Mouse (Mus musculus) stomach, embryonic 14.5 days (tissue): ENCODE results near the gene Bicral. TPM values are rescaled to one million over a fixed set of nuclear protein-coding genes. Genes with fewer than 3 reads are reported as not detected.

ENCODE experiments used
- ATAC-seq: fragments of 200-750 bp; cut with Nextera tagmentation; 2 replicates; pipeline ENCODE4 v1.8.0; 2017; ENCODE audit warnings: low read depth, moderate TSS enrichment; ENCODE audit not compliant: insufficient number of reproducible peaks, insufficient read depth, low FRiP score
- H3K27ac ChIP-seq: fragments of 300-500 bp; sonication (generic); 2 replicates; pipeline ENCODE4 v1.5.1; 2014; ENCODE audit warnings: mild to moderate bottlenecking, low read length, moderate library complexity, mixed read lengths
- H3K27me3 ChIP-seq: fragments of 300-500 bp; sonication (generic); 2 replicates; pipeline ENCODE4 v1.6.1; 2014; ENCODE audit warnings: low read length, control low read depth, mixed read lengths; ENCODE audit not compliant: control insufficient read depth, insufficient read depth
- H3K36me3 ChIP-seq: fragments of 300-500 bp; sonication (generic); 2 replicates; pipeline ENCODE4 v1.6.1; 2014; ENCODE audit warnings: mild to moderate bottlenecking, control low read depth, low read length, moderate library complexity, mixed read lengths; ENCODE audit not compliant: control insufficient read depth, insufficient read depth
- H3K4me1 ChIP-seq: fragments of 300-500 bp; sonication (generic); 2 replicates; pipeline ENCODE4 v1.6.1; 2014; ENCODE audit warnings: low read length, control low read depth, mixed read lengths; ENCODE audit not compliant: control insufficient read depth, insufficient read depth
- H3K4me2 ChIP-seq: fragments of 300-500 bp; sonication (generic); replicated peaks from 2 replicates; pipeline ENCODE4 v1.6.1; 2014; ENCODE audit warnings: low read depth, low read length, control low read depth
- H3K4me3 ChIP-seq: fragments of 300-500 bp; sonication (generic); 2 replicates; pipeline ENCODE4 v1.5.1; 2014; ENCODE audit warnings: low read depth, low read length, control low read depth
- H3K9ac ChIP-seq: fragments of 300-500 bp; sonication (generic); replicated peaks from 2 replicates; pipeline ENCODE4 v1.6.1; 2014; ENCODE audit warnings: low read depth, mild to moderate bottlenecking, control low read depth, low read length, moderate library complexity, mixed read lengths
- H3K9me3 ChIP-seq: fragments of 300-500 bp; sonication (generic); 2 replicates; pipeline ENCODE4 v1.6.1; 2016; ENCODE audit warnings: low read depth, low read length, control low read depth; ENCODE audit not compliant: control insufficient read depth
- WGBS: fragments of 180-500 bp; shearing (Covaris S2); extraction: QIAGEN DNeasy Blood & Tissue Kit; methylation state at CpG from one replicate; pipeline ENCODE4 v1.1.7; 2014; 5-methylcytosine and 5-hydroxymethylcytosine counted together
- polyA plus RNA-seq: library from polyadenylated mRNA; unstranded; fragments of >200 nt; fragmentation: Nextera tagmentation; extraction: Ambion mirVana; gene quantifications from 2 replicates; pipeline ENCODE4 v1.2.1, GENCODE M21; 2014

Gene Bicral
- polyA plus RNA-seq, 1 experiment from 2014 or later = 6.6 TPM

DNA sequence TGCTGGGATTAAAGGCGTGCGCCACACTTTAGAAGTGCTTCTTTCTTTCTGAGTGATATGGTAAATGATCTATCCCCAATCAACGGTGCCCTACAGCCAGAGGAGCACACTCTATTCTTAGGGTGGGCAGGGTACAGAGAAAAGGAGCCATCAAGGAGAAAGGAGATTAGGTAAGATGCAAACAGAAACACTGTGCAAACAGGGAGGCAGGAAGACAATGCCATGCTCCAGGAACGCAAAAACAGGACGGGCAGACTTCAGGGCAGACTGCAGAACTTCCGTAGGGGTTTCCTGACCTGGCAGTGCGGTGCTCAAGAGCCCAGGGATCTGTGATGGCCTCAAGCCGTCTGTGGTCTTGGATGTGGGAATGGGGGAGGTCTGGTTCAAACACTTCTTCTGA is 44.6 kb downstream of the Bicral start:
- Histone ChIP-seq H3K4me3 (no peak overlapping the region), H3K4me1 (no peaks in the 10 kb centered on the region), H3K4me2 (no peak overlapping the region), H3K9ac (no peak overlapping the region), H3K27ac (no peak overlapping the region), H3K36me3 (peaks cover 16% of the 10 kb centered on the region), H3K27me3 (no peaks in the 10 kb centered on the region), H3K9me3 (no peaks in the 10 kb centered on the region)
- no peak for ATAC-seq
- WGBS = 77% methylated on average over 8 of the region's 8 CpGs

DNA sequence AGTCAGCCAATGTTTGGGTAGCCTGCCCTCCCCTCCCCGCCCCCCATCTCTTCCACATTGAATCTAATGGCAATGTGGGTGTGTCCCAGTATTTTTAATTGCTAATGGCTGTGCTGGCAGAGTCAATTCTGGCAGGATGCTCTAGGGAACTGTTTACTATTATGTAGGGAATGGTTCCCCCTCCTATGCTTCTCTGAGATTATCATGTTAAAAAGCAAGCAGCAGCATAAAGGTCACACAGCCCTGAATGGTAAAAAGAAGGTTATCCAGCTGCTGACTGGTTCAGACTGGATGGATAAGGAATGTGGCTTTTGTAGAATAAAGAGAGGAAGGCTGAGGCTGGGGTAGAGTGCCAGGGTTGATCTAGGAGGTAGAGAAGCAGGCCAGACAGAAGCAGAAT is 45.8 kb downstream of the Bicral start:
- no peak for ATAC-seq

DNA sequence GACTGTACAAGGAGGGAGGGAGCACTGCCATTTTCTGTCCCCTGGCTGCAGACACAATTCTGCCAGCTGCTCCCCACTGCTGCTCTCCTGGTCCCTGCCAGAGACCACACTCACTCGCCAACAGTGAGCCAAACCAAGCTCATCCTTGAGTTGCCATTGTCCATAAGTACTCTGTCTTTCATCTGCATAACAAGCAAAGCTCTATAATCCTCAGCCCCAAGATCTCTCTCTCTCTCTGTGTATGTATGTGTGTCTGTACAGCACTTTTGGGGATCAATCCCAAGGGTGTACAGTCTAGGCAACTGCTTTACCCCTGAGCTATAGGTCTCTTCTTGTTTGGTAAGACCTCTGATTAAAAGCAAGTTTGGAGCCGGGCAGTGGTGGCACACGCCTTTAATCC is 47.6 kb downstream of the Bicral start:
- H3K9ac ChIP-seq = no peak overlapping the region
- no peaks in the 10 kb centered on the region for H3K27me3 ChIP-seq
- WGBS = 92% methylated on average over 3 of the region's 3 CpGs
- no peaks in the 10 kb centered on the region for H3K9me3 ChIP-seq
- ATAC-seq = no peak
- no peak overlapping the region for H3K4me3 ChIP-seq
- H3K4me1 ChIP-seq = no peaks in the 10 kb centered on the region
- H3K4me2 ChIP-seq = no peak overlapping the region
- H3K36me3 ChIP-seq = peaks cover 36% of the 10 kb centered on the region
- H3K27ac ChIP-seq = no peak overlapping the region

More for the DNA sequence above, 45.8 kb downstream of the Bicral start:
- Histone ChIP-seq H3K9ac (no peak overlapping the region), H3K36me3 (peaks cover 24% of the 10 kb centered on the region), H3K27me3 (no peaks in the 10 kb centered on the region), H3K4me2 (no peak overlapping the region), H3K27ac (no peak overlapping the region), H3K9me3 (no peaks in the 10 kb centered on the region), H3K4me3 (no peak overlapping the region), H3K4me1 (no peaks in the 10 kb centered on the region)
- 88% methylated on average over 1 of the region's 1 CpGs for WGBS

DNA sequence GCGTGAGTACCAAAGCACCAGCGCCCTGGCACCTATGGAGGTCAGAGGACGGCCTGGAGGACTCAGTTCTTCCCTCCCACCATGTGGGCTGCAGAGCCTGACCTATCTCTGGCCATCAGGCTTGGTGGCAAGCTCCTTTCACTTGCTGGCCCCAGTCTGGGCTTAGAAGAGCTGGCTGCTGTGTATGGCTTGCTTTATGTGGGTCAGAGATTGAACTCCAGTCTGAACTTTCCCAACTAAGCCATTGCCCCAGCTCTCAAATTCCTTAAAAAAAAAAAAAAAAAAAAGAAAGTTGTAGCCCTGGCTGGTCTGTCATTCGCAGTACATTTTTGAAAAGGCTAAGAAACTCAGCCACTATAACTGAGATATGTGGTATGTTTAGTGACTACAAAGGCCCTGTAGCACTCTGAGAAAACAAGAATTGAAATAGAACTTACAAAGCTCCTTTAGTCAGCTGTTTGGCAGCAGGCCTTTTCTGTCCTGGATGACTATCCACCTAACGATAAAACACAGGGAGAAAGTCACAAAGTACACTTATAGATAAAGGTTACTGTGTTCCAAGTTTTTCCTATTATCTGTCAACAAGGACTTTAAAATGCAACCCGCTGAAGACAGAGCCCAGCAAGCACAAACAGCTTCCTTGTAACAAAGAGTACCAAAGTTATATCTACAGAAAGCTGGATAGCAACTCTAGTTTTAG is 49.0 kb downstream of the Bicral start:
- Histone ChIP-seq H3K27ac (no peak overlapping the region), H3K27me3 (no peaks in the 10 kb centered on the region), H3K4me3 (no peak overlapping the region), H3K9ac (no peak overlapping the region), H3K36me3 (peaks cover 36% of the 10 kb centered on the region), H3K4me2 (no peak overlapping the region), H3K9me3 (no peaks in the 10 kb centered on the region), H3K4me1 (no peaks in the 10 kb centered on the region)
- ATAC-seq = no peak
- 86% methylated on average over 6 of the region's 6 CpGs for WGBS

DNA sequence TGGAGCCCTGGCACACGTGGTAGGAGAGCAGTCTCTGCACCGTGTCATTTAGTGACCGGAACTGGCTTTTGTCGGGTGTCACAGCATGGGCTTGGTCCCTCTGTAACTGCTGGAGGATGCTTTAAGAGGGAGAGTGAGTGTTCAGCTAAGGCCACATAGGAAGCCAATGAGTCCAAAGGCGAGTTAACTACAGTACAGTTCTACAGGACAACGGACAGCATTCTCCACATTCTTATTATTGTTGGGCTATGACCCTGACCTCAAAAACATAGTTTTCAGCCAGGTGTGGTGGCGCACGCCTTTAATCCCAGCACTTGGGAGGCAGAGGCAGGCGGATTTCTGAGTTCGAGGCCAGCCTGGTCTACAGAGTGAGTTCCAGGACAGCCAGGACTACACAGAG is 49.9 kb downstream of the Bicral start:
- 87% methylated on average over 10 of the region's 10 CpGs for WGBS

DNA sequence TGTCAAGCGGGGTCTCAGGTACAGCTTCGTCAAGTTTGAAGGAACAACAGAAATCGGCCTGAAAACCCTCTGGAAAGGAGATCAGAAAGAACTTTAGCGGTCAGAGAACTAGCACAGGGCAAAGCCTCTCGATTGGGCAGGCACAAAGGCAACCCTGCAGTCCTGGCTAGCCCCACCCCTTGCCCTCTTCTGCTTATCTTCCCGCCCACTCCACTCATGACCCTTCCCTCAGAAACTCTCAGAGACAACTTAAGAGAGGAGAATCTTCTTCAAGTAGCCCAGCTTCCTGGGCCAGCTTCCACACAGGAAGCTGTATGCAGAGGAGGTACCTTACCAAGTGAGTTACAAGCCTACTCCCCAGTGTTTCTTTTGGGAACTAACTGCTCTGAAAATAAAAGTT is 56.5 kb downstream of the Bicral start:
- Histone ChIP-seq H3K9ac (no peak overlapping the region), H3K4me2 (no peak overlapping the region), H3K4me1 (no peaks in the 10 kb centered on the region), H3K27ac (no peak overlapping the region), H3K9me3 (no peaks in the 10 kb centered on the region), H3K27me3 (no peaks in the 10 kb centered on the region), H3K4me3 (no peak overlapping the region), H3K36me3 (peaks cover 26% of the 10 kb centered on the region)
- ATAC-seq = no peak
- WGBS = 85% methylated on average over 6 of the region's 6 CpGs

More for the DNA sequence above, 49.9 kb downstream of the Bicral start:
- no peaks in the 10 kb centered on the region for H3K27me3 ChIP-seq
- H3K4me2 ChIP-seq = no peak overlapping the region
- H3K36me3 ChIP-seq = peaks cover 36% of the 10 kb centered on the region
- no peak for ATAC-seq
- H3K4me1 ChIP-seq = no peaks in the 10 kb centered on the region
- H3K27ac ChIP-seq = no peak overlapping the region
- no peaks in the 10 kb centered on the region for H3K9me3 ChIP-seq
- no peak overlapping the region for H3K9ac ChIP-seq
- H3K4me3 ChIP-seq = no peak overlapping the region

DNA sequence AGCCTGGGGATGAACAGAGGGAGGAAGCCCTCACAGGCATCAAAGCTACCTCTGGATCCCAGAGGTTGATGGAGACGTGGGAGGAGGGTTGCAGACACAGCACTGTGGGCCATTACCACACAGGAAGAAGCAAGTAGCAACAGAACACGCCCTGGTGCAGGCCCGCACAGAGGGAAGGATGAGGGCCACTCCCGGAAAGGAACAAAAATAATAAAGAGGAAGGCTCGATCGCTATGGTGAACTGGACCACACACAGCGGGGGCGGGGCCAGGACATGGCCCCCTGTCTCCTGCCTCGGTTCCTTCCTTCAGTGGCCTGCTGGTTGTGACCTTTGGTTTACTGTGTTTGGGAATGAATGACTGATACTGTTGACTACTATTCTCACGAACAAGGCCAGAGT is 58.6 kb downstream of the Bicral start:
- Histone ChIP-seq H3K27ac (no peak overlapping the region), H3K9ac (no peak overlapping the region), H3K9me3 (no peaks in the 10 kb centered on the region), H3K27me3 (no peaks in the 10 kb centered on the region), H3K36me3 (peaks cover 21% of the 10 kb centered on the region), H3K4me2 (no peak overlapping the region), H3K4me3 (no peak overlapping the region), H3K4me1 (no peaks in the 10 kb centered on the region)
- 70% methylated on average over 10 of the region's 10 CpGs for WGBS
- no peak for ATAC-seq

DNA sequence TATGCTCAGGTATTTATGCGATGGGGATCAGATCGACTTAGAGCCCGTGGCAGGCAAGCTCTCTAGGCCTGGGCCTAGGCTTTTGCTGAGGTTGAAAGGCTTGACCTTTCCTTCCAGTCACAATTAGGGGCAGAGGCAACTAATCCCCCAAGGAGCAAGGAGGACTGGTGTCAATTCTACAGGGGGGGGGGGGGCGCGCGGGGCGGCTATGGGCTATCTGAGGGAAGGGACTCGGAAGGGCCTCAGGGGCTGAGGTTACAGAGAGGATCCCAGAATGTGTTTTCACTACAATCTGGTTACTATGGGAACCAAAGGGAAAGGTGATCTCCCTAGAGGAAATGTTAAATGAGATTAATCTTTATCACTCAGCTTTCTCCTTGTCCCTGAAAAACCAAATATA is 60.9 kb downstream of the Bicral start:
- 40% methylated on average over 8 of the region's 8 CpGs for WGBS

DNA sequence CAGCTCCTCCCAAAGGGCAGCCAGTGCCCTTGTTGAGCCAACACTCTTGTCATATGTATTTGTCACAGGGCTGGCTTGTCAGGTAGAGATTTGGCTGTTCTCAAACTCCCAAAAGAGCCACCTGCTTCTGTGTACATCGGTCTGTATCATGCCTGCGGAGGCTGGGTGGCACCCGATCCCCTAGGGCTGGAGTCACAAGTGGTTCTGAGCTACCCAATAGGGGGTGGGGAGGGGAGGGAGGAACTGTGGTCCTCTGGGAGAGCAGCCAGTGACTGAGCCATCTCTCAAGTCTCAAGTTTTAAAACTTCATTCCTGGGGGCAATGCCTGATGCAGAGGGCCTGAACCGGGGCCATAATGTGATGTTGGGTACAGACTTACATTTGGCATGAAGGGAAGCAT is 61.5 kb downstream of the Bicral start:
- Histone ChIP-seq H3K9me3 (no peaks in the 10 kb centered on the region), H3K9ac (no peak overlapping the region), H3K4me3 (no peak overlapping the region), H3K4me2 (no peak overlapping the region), H3K27ac (no peak overlapping the region), H3K27me3 (no peaks in the 10 kb centered on the region), H3K36me3 (peaks cover 20% of the 10 kb centered on the region), H3K4me1 (no peaks in the 10 kb centered on the region)
- 84% methylated on average over 4 of the region's 4 CpGs for WGBS
- no peak for ATAC-seq

More for the DNA sequence above, 60.9 kb downstream of the Bicral start:
- H3K4me2 ChIP-seq = no peak overlapping the region
- no peaks in the 10 kb centered on the region for H3K9me3 ChIP-seq
- no peak overlapping the region for H3K27ac ChIP-seq
- no peaks in the 10 kb centered on the region for H3K27me3 ChIP-seq
- ATAC-seq = no peak
- no peak overlapping the region for H3K4me3 ChIP-seq
- no peaks in the 10 kb centered on the region for H3K4me1 ChIP-seq
- H3K9ac ChIP-seq = no peak overlapping the region
- peaks cover 21% of the 10 kb centered on the region for H3K36me3 ChIP-seq
